Mouse (Mus musculus) embryonic facial prominence, embryonic 15.5 days (tissue): ENCODE measurements at regions not wholly inside any gene's neighbourhood (a gene's known extent, or its start where the extent isn't known, plus 50 kb on each side); places are given as distances from the start of the nearest gene placed in this dataset.

Source experiments
- ATAC-seq: fragments of 200-750 bp; cut with Nextera tagmentation; 2 replicates; pipeline ENCODE4 v1.8.0; 2017; ENCODE audit warnings: low read depth, moderate TSS enrichment; ENCODE audit not compliant: insufficient number of reproducible peaks, low FRiP score, low TSS enrichment
- H3K27ac ChIP-seq: fragments of 300-500 bp; sonication (generic); replicated peaks from 2 replicates; pipeline ENCODE4 v1.5.1; 2015; ENCODE audit warnings: mild to moderate bottlenecking, inconsistent platforms
- H3K27me3 ChIP-seq: fragments of 300-500 bp; sonication (generic); 2 replicates; pipeline ENCODE4 v1.6.1; 2015; ENCODE audit warnings: inconsistent platforms
- H3K36me3 ChIP-seq: fragments of 300-500 bp; sonication (generic); 2 replicates; pipeline ENCODE4 v1.6.1; 2015; ENCODE audit warnings: mild to moderate bottlenecking, inconsistent platforms
- H3K4me1 ChIP-seq: fragments of 300-500 bp; sonication (generic); 2 replicates; pipeline ENCODE4 v1.6.1; 2015; ENCODE audit warnings: inconsistent platforms
- H3K4me2 ChIP-seq: fragments of 300-500 bp; sonication (generic); replicated peaks from 2 replicates; pipeline ENCODE4 v1.6.1; 2015; ENCODE audit warnings: mild to moderate bottlenecking, inconsistent platforms
- H3K4me3 ChIP-seq: fragments of 300-500 bp; sonication (generic); replicated peaks from 2 replicates; pipeline ENCODE4 v1.5.1; 2015; ENCODE audit warnings: mild to moderate bottlenecking, inconsistent platforms
- H3K9ac ChIP-seq: fragments of 300-500 bp; sonication (generic); 2 replicates; pipeline ENCODE4 v1.6.1; 2015; ENCODE audit warnings: inconsistent platforms
- H3K9me3 ChIP-seq: fragments of 300-500 bp; sonication (generic); replicated peaks from 2 replicates; pipeline ENCODE4 v1.6.1; 2016; ENCODE audit warnings: inconsistent platforms
- WGBS: fragments of 180-500 bp; shearing (Covaris S2); methylation state at CpG from one replicate; pipeline ENCODE4 v1.1.7; 2015; 5-methylcytosine and 5-hydroxymethylcytosine counted together

DNA sequence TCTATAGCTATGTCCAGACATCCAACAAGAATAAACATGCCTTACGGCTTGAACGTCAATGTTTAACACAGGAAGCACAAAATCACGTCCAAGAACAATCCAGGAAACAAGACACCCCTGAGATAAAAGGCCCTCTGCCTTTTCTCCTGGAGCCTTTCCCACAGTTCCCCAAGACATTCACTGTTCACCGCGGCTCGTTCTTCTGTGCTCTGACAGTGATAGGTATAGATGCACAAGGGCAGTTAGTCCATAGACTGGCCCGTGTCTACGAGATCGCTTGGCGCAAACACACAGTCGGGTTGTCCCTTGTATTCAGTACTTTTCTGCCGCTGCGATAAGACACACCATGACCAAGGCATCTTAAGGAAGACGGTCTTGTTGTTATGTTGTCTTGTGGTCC is 182.7 kb upstream of the Jmjd1c start:
- peaks cover 35% of the 10 kb centered on the region for H3K4me1 ChIP-seq
- no peaks in the 10 kb centered on the region for H3K9me3 ChIP-seq
- no peak overlapping the region for H3K4me3 ChIP-seq
- no peak overlapping the region for H3K27ac ChIP-seq
- no peak overlapping the region for H3K9ac ChIP-seq
- H3K4me2 ChIP-seq: no peak overlapping the region
- no peak for ATAC-seq
- H3K36me3 ChIP-seq: no peaks in the 10 kb centered on the region
- no peaks in the 10 kb centered on the region for H3K27me3 ChIP-seq
- WGBS: 69% methylated on average over 14 of the region's 14 CpGs

- ATAC-seq: no peak
- no peak overlapping the region for H3K4me2 ChIP-seq
- WGBS: 55% methylated on average over 8 of the region's 8 CpGs
Measured at GRCm38 (mm10) chr10:66913627-66914026, 182.3 kb upstream of the Jmjd1c start.

GRCm38 (mm10) chr10:66914288-66914975 is 181.5 kb upstream of the Jmjd1c start:
- peaks cover 41% of the 10 kb centered on the region for H3K4me1 ChIP-seq
- H3K36me3 ChIP-seq: no peaks in the 10 kb centered on the region
- WGBS: 54% methylated on average over 12 of the region's 12 CpGs
- no peaks in the 10 kb centered on the region for H3K27me3 ChIP-seq
- H3K9me3 ChIP-seq: no peaks in the 10 kb centered on the region
- 0 out of 2 replicates have a peak overlapping the region, but pooled peaks have one; percentile 17 for H3K27ac ChIP-seq
- no peak overlapping the region for H3K4me3 ChIP-seq
- H3K4me2 ChIP-seq: no peak overlapping the region
- no peak for ATAC-seq
- no peak overlapping the region for H3K9ac ChIP-seq

More at GRCm38 (mm10) chr10:66913627-66914026, 182.3 kb upstream of the Jmjd1c start:
- Histone ChIP-seq H3K9me3 (no peaks in the 10 kb centered on the region), H3K4me3 (no peak overlapping the region), H3K36me3 (no peaks in the 10 kb centered on the region), H3K4me1 (peaks cover 35% of the 10 kb centered on the region), H3K27ac (no peak overlapping the region), H3K9ac (no peak overlapping the region), H3K27me3 (no peaks in the 10 kb centered on the region)

GRCm38 (mm10) chr10:66915801-66916200 is 180.1 kb upstream of the Jmjd1c start:
- WGBS: 66% methylated on average over 10 of the region's 10 CpGs
- Histone ChIP-seq H3K27ac (no peak overlapping the region; the same call in 1 of the 2 replicates), H3K27me3 (no peaks in the 10 kb centered on the region), H3K4me3 (no peak overlapping the region), H3K9ac (no peak overlapping the region), H3K4me2 (no peak overlapping the region), H3K36me3 (no peaks in the 10 kb centered on the region), H3K4me1 (peaks cover 53% of the 10 kb centered on the region), H3K9me3 (no peaks in the 10 kb centered on the region)
- no peak for ATAC-seq

DNA sequence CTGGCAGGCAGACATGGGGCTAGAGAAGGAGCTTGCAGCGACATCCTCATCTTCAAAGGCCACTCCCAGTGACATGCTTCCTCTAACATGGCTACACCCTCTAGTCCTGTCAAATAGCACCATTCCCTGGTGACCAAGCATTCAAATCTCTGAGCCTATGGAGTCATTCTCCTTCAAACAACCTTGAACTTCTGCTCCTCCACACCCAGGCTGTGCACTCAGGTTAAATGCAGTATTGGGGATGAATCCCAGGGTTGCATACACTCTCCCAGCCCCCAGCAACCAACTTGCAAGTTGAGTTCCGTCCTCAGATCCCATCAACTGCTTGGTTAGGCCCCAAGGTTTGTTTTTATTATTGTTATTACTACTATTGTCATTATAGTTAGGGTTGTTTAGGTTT is 178.2 kb upstream of the Jmjd1c start:
- ATAC-seq: no peak
- 79% methylated on average over 2 of the region's 2 CpGs for WGBS

DNA sequence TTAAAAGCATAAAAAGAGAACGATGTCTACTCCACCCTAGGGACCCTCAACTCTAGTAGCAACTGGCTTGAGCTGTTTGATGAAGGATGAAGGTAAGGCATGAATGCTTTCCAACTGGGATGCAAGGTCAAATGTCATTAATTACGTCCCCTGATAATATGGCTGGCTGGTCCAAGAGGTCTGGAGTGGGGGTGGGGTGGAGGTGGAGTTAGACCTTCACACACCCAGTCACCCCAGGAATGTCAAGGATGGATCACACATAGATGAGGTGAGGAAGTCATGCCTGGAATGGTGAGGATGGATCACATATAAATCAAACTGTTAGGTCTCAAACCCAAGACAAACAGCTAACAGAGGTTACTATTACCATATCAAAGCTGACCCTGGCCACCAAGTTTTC is 177.2 kb upstream of the Jmjd1c start:
- Histone ChIP-seq H3K27me3 (no peaks in the 10 kb centered on the region), H3K27ac (no peak overlapping the region), H3K9me3 (no peaks in the 10 kb centered on the region), H3K9ac (no peak overlapping the region), H3K4me2 (no peak overlapping the region), H3K4me1 (peaks cover 55% of the 10 kb centered on the region), H3K36me3 (no peaks in the 10 kb centered on the region), H3K4me3 (no peak overlapping the region)
- no peak for ATAC-seq
- WGBS: 84% methylated on average over 2 of the region's 2 CpGs

More for the DNA sequence above, 178.2 kb upstream of the Jmjd1c start:
- Histone ChIP-seq H3K27me3 (no peaks in the 10 kb centered on the region), H3K4me1 (peaks cover 60% of the 10 kb centered on the region), H3K9ac (no peak overlapping the region), H3K9me3 (no peaks in the 10 kb centered on the region), H3K4me2 (no peak overlapping the region), H3K36me3 (no peaks in the 10 kb centered on the region), H3K27ac (no peak overlapping the region), H3K4me3 (no peak overlapping the region)

DNA sequence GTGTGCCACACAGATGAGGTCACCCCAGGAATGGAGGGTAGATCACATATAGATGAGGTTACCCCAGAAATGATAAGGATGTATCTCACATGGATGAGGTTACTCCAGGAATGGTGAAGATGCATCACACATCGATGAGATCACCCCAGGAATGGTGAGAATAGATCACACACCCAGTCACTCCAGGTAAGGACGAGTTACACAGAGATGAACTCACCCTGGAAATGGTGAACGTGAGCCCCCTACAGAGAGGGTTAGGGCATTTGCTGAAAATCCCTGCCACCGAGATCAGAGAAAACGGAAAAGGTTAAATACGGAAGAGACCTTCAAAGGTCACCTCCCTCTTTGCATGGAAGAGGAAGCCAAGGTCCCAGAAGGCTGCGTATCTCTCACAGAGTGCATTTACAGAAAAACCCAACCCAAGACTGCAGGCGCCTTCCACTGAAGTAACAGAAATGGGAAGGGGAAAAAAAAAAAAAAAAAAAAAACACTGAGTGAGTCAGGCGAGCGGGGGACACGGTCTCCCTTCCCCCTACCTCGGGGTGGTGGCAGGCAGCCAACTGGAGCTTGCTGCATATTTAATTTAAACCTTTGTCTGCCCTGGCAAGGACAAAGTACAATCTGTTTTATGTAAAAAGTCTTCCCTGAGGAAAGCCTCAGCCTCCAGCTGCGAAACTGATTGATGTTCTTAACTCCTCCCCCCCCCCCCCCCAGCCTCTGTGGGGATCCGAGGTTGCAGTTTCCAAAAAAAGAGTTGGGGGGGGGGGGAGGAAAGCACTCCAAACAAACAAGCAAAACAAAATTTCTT is 175.8 kb upstream of the Jmjd1c start:
- Histone ChIP-seq H3K9me3 (no peaks in the 10 kb centered on the region), H3K9ac (no peak overlapping the region), H3K27me3 (no peaks in the 10 kb centered on the region), H3K36me3 (no peaks in the 10 kb centered on the region), H3K27ac (peak overlapping the region; percentile 96), H3K4me1 (peaks cover 46% of the 10 kb centered on the region), H3K4me2 (peak overlapping the region; percentile 53), H3K4me3 (peak overlapping the region; percentile 28)
- under 1% methylated on average over 14 of the region's 14 CpGs for WGBS
- peak; percentile 61 for ATAC-seq

GRCm38 (mm10) chr10:66920761-66921684 is 174.9 kb upstream of the Jmjd1c start:
- peak overlapping the region; percentile 28 for H3K4me3 ChIP-seq
- H3K4me2 ChIP-seq: peak overlapping the region; percentile 53
- 4% methylated on average over 27 of the region's 27 CpGs for WGBS
- no peaks in the 10 kb centered on the region for H3K27me3 ChIP-seq
- no peak overlapping the region; the same call in 1 of the 2 replicates for H3K9ac ChIP-seq
- H3K9me3 ChIP-seq: no peaks in the 10 kb centered on the region
- no peaks in the 10 kb centered on the region for H3K36me3 ChIP-seq
- peak; percentile 86 for ATAC-seq
- peak overlapping the region; percentile 96 for H3K27ac ChIP-seq
- H3K4me1 ChIP-seq: peaks cover 40% of the 10 kb centered on the region

DNA sequence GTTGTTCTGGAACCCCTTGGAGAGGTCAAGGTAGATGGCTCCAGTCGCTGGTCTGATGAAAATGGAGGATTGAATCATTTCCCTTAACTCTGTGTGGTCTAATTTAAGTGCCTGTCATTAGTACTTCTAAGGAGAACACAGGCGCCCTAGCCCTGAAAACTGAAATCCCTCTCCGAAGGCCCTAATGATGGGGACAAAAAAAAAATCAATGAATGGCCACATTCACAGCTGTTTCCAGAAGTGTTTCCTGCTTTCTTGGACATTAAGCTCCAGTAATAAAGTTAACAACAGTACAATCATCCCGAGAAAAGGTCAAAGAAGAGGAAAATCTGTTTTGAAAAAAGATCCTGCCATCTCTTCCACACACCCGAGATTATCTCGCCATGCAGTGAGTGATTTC is 174.1 kb upstream of the Jmjd1c start:
- 35% methylated on average over 6 of the region's 6 CpGs for WGBS
- peak overlapping the region; percentile 53 for H3K4me2 ChIP-seq
- no peak for ATAC-seq
- no peak overlapping the region for H3K9ac ChIP-seq
- peak overlapping the region; percentile 96 for H3K27ac ChIP-seq
- H3K4me1 ChIP-seq: peaks cover 40% of the 10 kb centered on the region
- H3K4me3 ChIP-seq: no peak overlapping the region
- H3K9me3 ChIP-seq: no peaks in the 10 kb centered on the region
- H3K27me3 ChIP-seq: no peaks in the 10 kb centered on the region
- no peaks in the 10 kb centered on the region for H3K36me3 ChIP-seq

GRCm38 (mm10) chr10:66922314-66922713 is 173.6 kb upstream of the Jmjd1c start:
- peaks cover 40% of the 10 kb centered on the region for H3K4me1 ChIP-seq
- no peaks in the 10 kb centered on the region for H3K27me3 ChIP-seq
- no peak overlapping the region for H3K9ac ChIP-seq
- H3K4me2 ChIP-seq: no peak overlapping the region
- H3K36me3 ChIP-seq: no peaks in the 10 kb centered on the region
- H3K27ac ChIP-seq: peak overlapping the region; percentile 96
- 72% methylated on average over 6 of the region's 6 CpGs for WGBS
- no peaks in the 10 kb centered on the region for H3K9me3 ChIP-seq
- ATAC-seq: no peak
- H3K4me3 ChIP-seq: no peak overlapping the region

DNA sequence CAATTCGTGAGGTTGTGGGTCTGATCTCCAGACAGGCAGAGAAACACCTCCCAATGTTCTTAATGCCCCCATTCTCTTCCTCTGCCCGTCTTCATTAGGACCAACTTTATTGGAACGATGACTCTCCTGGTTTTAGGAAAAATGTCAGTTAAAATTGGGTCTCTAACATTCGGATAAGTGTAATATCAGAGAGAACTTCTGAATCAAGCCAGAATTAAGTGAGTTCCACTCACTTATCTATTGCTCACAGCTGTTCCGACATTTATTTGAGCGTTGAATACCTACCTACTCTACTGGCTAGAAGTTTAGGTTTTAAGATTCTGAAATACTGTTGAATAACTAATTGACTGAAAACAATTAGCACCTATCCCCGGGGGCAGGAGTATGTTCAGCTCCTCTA is 172.0 kb upstream of the Jmjd1c start:
- Histone ChIP-seq H3K36me3 (no peaks in the 10 kb centered on the region), H3K27ac (no peak overlapping the region), H3K9me3 (no peaks in the 10 kb centered on the region), H3K9ac (no peak overlapping the region), H3K4me2 (no peak overlapping the region), H3K4me3 (no peak overlapping the region), H3K27me3 (no peaks in the 10 kb centered on the region), H3K4me1 (peaks cover 40% of the 10 kb centered on the region)
- 83% methylated on average over 7 of the region's 7 CpGs for WGBS
- no peak for ATAC-seq
